Mouse (Mus musculus) ovary, postnatal 14 days (tissue): ENCODE data around the gene Dtx3l.
A peak's percentile ranks its signal among the peaks of the same experiment; 100 is the strongest.
"Not testable (repeated sequence)": the region's sequence is repeated elsewhere in the genome, so short reads cannot be mapped to it uniquely, and the experiment has no call there.

Experiments used
- DNase-seq: peaks from one replicate; pipeline ENCODE4 v3.0.0; 2022; ENCODE audit warnings: low spot score

Gene Dtx3l

DNA sequence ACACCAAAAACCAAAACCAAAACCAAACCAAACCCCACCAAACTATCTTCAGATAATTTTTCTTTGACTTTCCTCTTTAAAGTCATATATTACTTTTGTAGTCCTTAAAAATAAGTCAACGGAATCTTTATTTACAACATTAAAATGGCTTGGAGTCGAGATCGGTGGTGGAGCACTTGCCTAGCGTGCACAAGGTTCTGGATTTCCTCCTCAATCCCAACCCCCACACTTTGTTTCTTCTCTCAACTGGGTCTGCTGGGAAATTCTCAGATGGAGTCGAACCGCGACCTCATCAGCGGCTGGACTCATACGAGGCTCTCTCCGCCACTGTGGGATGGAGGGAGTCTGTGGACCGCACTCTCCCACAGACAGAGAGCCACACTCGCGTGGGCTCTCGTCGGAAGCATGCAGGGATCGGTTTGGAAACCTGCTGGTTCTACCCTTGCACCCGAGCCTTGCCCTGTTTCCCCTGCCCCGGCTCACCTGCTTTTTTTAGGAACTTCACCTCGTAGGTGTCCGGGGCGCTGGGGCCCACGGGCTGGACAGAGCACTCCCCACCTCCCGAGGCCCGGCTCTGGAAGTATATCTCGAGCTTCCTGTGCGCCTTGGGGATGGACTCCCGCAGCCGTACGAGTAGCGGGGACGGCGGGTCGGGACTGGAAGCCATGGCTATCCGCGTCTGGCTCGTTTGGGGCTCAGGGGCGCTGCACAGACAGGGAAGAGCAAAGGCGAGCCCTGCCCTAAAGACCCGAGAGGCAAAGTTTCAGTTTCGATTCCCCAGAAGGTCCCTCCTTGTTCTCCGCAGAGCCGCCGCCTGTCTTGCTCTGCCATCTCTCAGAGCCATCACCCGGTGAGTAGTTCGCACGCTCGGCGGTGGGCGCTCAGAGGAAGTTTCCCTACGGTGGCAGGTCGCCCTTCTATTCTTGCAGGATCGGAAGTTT lies at the start of gene Dtx3l, which contains the start of gene Parp9:
Gene Dtx3l (minus strand): TSS at position 941 of the 941 bp plus-strand sequence.
Gene Parp9 (plus strand): TSS at position 260 of the 941 bp plus-strand sequence.
- DNase-seq, result peak; percentile 54

GRCm38 (mm10) chr16:35987930-35988329 lies 49.0 kb upstream of the Dtx3l start:
- DNase-seq, result no peak

GRCm38 (mm10) chr16:35984471-35984870 lies 45.5 kb upstream of the Dtx3l start:
- no peak for DNase-seq

DNA sequence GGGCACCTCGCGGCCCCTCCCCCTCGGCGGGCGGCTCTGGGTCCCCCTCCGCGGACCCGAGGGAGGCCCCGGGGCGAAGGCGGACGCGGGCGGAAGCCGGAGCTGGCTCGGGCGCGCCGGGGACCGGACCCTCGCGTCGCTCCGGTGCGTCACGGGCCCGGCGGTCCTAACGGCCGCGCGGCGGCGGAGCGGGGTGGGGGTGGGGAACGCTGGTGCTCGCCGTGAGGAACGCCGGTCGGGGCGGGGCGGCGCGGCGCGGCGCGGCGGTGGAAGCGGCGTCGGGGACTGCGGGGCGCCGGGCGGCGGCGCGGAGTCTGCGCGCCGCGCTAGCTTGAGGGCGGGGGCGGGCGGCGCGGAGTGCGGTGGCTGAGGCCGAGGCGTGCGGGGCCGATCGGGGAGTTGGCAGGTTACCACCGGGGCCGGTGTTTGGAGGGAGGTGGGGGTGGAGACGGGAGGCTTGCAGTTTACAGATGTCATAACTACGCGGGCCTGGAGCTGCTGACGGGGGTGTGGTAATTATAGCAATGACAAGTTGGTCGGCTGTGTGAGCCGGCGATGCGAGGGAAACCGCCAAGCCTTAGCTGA lies 44.7 kb upstream of the Dtx3l start:
- DNase-seq, result peak; percentile 37

GRCm38 (mm10) chr16:35982902-35983516 lies 44.1 kb upstream of the Dtx3l start:
- DNase-seq, result peak; percentile 91

GRCm38 (mm10) chr16:35982506-35982901 lies 43.6 kb upstream of the Dtx3l start:
- DNase-seq, result no peak

DNA sequence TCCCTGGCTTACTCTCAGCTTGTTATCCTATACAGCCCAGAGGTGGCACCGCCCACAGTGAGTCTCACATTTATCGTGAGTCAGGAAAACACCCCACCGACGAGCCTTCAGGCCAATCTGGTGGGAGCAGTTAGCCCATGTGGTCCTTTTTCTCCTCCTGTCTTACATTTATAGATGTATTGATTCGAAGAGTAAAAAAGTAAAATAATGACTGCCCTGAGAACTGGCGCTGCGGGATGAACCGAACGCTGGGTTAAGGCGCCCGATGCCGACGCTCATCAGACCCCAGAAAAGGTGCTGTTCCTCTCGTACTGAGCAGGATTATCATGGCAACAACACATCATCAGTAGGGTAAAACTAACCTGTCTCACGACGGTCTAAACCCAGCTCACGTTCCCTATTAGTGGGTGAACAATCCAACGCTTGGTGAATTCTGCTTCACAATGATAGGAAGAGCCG lies 42.4 kb upstream of the Dtx3l start:
- DNase-seq, result peak; percentile 100

GRCm38 (mm10) chr16:35978450-35978849 lies 39.5 kb upstream of the Dtx3l start, which contains the start of gene Kpna1:
Kpna1 (plus strand) TSS chr16:35978750.
- DNase-seq, result not testable (repeated sequence)

DNA sequence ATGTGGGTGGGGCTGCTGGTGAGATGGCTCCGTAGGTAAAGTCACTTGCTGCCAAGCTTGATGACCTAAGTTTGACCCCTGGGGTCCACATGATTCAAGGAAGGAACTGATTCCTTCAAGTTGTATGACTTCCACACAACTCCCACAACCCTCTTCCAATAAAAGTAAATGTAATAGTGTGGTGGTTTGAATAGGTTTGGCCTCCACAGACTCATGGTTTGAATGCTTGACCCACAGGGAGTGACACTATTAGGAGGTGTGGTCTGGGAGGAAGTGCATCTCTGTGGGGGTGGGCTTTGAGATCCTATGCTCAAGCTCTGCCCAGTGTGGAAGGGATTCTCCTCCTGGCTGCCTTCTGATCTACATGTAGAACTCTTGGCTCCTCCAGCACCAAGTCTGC lies 35.1 kb upstream of the Dtx3l start:
- no peak for DNase-seq

DNA sequence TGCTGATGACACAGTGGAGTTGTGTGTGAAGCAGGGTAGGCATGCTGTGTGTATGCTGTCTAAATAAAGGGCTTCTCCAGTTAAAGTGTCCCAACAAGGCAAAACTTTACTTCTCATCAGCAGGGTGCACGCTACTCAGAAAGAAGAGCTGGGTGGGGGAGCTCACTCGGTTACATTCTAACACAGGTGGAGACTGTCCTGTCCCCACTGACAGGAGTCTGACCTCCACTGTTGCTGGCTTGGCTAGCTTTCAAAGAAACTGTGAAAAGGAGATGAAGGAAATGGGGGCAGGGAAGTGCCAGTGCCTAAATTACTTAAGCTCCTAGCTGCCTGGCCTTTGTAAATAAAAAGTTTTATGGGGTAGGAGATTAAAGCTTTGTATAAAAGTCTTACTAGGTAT lies 29.2 kb upstream of the Dtx3l start:
- DNase-seq, result no peak

DNA sequence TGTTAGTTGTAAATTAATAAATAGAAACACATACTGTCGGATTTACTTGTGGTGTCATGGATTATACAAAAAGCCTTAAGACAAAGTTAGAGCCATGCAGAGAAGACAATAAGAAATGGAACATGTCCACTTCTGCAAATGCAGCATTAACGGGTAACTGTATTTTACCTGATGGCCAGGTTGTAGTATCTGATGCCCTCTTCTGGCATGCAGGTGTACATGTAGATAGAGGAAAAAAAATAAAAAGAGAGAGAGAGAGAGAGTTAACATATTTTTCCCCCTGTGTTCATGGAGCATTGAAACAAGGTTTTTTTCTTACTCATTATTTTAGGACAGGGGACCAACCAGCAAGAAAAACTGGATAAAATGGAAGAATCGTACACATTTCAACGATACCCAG lies 28.4 kb upstream of the Dtx3l start:
- DNase-seq, result no peak

GRCm38 (mm10) chr16:35966411-35967115 lies 27.6 kb upstream of the Dtx3l start:
- DNase-seq, result no peak

DNA sequence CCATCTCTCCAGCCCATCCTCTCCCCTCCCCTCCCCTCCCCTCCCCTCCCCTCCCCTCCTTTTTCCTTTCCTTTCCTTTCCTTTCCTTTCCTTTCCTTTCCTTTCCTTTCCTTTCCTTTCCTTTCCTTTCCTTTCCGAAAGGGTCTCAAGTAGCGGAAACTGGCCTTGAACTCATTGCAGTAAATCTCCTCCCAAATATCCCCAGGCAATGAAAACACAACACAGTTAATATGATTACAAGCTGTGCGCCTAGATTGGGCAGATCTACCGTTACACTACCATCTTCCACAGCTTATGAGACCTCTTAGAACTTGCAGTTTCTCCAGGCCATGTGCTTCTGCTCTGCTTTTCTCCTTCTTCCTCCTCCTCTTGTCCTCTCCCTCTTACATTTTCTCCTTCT lies 27.0 kb upstream of the Dtx3l start:
- DNase-seq, result not testable (repeated sequence)

GRCm38 (mm10) chr16:35952628-35953130 lies 13.7 kb upstream of the Dtx3l start:
- no peak for DNase-seq

- DNase-seq, result no peak
These were observed 12.3 kb upstream of the Dtx3l start for GRCm38 (mm10) chr16:35951216-35951615.

- DNase-seq, result no peak
These were observed 10.3 kb upstream of the Dtx3l start for GRCm38 (mm10) chr16:35949264-35949663.

- DNase-seq, result no peak
These were observed 2.4 kb upstream of the Dtx3l start for GRCm38 (mm10) chr16:35941382-35941781.

DNA sequence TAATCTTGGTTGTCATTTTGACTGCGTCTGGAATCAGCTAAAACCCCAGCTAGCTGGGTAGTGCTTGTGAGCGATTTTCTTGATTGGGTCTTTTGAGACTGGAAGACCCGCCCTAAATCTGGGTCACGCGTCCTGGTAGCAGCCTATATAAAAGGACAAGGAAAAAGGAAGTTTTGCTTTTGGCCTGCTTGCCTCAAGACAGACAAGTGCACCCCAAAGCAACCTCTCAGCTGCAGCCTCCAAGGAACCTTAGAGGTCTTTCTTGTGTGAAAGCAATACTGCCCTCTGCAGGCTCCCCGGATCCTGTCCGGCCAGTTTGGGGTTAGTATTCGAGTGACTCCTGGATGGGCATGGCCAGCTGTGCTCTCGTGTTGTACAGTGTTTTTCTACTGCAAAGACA lies 739 bp upstream of the Dtx3l start:
- peak; percentile 75 for DNase-seq

GRCm38 (mm10) chr16:35939261-35939660 lies 310 bp upstream of the Dtx3l start:
- DNase-seq, result no peak

DNA sequence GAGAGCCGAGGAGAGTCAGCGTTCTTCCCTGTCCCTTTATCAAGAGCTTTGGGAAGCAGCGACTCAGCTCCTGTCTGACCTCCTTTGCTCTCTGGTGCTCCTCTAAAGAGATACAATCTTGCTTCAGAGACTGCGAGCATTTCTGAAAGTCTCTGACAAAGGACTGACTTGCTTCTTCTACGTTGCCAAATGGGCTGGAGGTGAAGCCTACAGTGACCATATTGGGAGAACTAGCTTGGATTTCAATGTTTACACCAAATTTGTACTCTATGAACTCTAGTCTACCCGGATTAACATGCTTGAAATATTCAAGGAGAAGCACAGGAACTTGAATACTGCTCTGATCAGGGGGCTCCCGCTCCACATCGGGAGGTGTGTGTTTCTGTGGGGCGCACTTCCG lies 5.8 kb downstream of the Dtx3l start:
- no peak for DNase-seq

DNA sequence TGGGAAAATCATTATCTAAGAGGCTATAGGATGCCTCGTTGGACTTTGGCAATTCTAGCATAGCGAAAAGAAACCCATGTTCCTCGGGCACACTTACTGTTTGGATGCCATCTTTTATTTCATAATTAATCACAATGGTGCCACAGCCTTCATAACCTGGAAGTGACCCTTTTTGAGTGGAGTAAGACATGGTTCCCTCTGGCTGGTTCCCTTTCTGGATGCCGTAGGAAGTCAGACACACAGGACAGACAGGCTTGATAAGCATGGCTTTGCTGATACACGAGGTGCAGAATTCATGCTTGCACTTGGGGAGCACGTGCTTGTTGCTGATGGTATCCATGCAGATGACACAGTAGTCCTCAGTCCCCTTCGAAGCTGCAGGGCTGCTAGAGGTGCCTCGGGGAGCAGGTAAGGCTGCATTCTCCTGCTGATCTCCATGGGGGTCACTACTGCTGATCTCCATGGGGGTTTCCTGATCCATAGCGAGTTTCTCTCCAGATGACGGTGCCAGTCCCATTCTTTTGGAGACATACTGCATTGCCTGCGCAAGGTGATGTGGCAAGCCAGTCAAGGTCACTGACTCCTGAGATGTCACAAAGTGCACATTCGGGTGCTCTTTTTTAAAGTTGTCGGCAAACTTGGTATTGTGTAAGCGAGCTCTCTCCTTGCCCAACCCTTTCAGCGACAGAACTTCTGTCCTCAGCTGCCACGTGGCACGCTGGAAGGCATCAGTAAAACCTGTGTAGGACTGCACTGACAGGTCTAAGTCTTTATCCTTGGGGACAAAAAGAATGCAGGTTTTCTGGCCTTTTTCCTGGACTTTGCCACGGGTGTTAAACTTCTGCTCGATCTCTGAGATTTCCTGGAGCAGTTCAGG lies 6.5 kb downstream of the Dtx3l start:
- no peak for DNase-seq
